Mouse (Mus musculus) heart, postnatal 10 days (tissue): ENCODE results near the gene Srxn1. TPM values are rescaled to one million over a fixed set of nuclear protein-coding genes. Genes with fewer than 3 reads are reported as not detected.

Experiments
- DNase-seq, 2 experiments: peaks; one replicate each; pipeline ENCODE4 v3.0.0; 2021
- intact Hi-C: fragments of 180-260 bp; cut with DNase I; formaldehyde crosslinking; loops from one replicate; pipeline ENCODE4 v1.15.1; 2025
- total RNA-seq, 2 experiments: library from RNA; stranded (reverse); gene quantifications; 2 replicates each; pipeline ENCODE4 v1.2.3; 2021

Gene Srxn1
- total RNA-seq, 2 experiments from 2014 or later: 11.3 to 12.1 TPM

DNA sequence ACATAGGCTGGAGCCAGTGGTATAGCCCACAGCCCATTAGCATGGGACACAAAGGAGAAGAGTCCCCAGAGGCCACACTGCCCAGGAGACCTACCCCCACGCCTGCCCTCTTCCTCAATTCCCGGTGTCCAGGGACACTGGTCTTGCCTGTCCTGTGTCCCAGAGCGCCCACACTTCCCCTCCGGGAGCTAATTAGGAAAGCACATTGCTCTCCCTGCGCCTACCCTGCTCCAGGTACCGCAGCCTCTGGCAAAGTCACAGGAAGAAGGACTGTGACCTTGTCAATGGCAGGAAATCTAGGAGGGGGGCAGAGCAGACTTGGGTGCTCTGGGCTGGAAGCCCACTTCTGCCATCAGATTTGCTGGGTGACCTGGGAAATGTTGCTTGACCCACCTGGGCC lies 45.1 kb downstream of the Srxn1 start:
- peak in 1 of 2 experiments; percentile 42 for DNase-seq
- intact Hi-C loops: no loop called here

DNA sequence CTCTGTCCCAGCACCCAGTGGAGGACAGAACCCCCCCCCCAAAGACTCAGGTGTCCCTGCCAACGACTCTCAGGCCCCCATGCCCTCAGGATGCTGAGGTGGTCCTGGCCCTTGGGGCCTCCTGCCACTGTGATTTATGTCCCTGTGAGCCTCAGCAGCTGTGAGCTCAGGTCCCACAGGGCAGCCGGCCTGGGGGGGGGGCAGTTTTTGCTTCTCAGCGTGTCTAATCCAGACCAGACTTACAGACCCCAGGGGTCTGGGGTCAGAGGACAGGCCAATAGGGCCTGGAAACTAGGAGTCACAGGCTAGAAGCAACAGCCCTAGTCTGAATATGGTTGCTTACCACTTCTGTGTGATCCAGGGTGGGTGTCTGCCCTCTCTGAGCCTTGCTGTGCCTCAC lies 48.0 kb downstream of the Srxn1 start:
- intact Hi-C loops: no loop called here
- DNase-seq: no peak

GRCm38 (mm10) chr2:152155414-152156208 lies 50.3 kb downstream of the Srxn1 start:
- intact Hi-C loops: loop anchor here (2.0 kb wide), 1 partner anchor 23 kb away; no protein-coding TSS in a partner anchor
- DNase-seq: peak; percentile 83 to 86

DNA sequence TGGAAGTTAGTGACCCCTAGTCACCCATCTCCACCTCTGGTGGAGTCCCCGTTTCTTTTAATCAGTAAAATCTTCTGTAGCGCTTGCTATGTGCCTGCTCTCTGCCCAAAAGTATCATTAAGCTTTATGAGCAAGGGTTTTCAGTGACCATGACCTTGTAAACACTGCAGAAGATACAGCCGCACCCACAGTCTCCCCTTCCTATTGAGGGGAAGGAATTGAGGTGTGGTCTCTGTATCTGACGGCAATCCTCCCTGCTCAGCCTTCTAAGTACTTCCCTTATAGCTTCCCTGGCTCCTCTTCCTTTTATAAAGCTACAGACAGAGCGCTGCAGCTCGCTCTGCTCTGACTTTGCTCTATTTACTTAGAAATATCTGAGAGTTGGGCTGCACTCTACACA lies 51.2 kb downstream of the Srxn1 start:
- DNase-seq: no peak
- intact Hi-C loops: no loop called here

DNA sequence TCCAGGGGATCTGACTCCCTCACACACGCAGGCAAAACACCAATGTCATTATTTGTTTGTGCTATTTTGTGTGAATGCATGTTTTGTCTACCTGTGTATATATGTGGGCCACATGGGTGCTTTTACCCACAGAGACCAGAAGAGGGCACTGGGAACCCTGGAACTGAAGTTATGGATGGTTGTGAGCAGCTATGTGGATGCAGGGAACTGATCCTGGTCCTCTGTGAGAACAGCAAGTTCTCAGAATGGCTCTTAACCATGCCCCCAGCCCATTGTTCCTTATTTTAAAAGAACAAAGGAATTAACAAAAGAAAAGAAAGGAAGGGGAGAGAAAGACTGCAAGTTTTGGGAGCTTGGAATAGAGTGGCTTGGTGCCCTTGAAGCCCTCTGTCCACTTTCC lies 54.2 kb downstream of the Srxn1 start:
- DNase-seq: no peak
- intact Hi-C loops: no loop called here

Other genes starting within 250 kb of the Srxn1 start
- gene Angpt4, start 194.3 kb upstream of the Srxn1 start, total RNA-seq: under 1 TPM; 0.10 to 0.22 TPM
- 1 to 10 TPM; 5.7 to 7.3 TPM for gene Fam110a, start 125.3 kb upstream of the Srxn1 start, total RNA-seq
- 1 to 10 TPM; 2.1 to 2.6 TPM for gene Slc52a3, start 109.0 kb upstream of the Srxn1 start, total RNA-seq
- gene Scrt2, start 24.0 kb upstream of the Srxn1 start, total RNA-seq: not detected
- 10 to 100 TPM; 44.1 to 53.6 TPM for gene Tcf15, start 38.0 kb downstream of the Srxn1 start, total RNA-seq
- 100 to 1,000 TPM; 106 to 107 TPM for gene Csnk2a1, start 121.3 kb downstream of the Srxn1 start, total RNA-seq
- gene Tbc1d20, start 188.3 kb downstream of the Srxn1 start, total RNA-seq: 10 to 100 TPM; 61.4 to 71.4 TPM
- 10 to 100 TPM; 72.5 to 76.8 TPM for gene Rbck1, start 227.1 kb downstream of the Srxn1 start, total RNA-seq
- gene Trib3, start 238.5 kb downstream of the Srxn1 start, total RNA-seq: 1 to 10 TPM; 3.2 to 3.9 TPM